Mouse (Mus musculus) kidney, adult 8-10 months (tissue): Measurements from ENCODE around the gene Tstd1.

Source experiments
- DNase-seq, 2 experiments: peaks; one replicate each; pipeline ENCODE4 v3.0.0; 2022

The Tstd1 gene

GRCm38 (mm10) chr1:171457568-171457967 lies 38.9 kb downstream of the Tstd1 start:
- no peak for DNase-seq

- peak in 1 of 2 experiments; percentile 43 for DNase-seq
These were observed 41.1 kb downstream of the Tstd1 start for GRCm38 (mm10) chr1:171459791-171460190.

- DNase-seq: no peak
These were observed 42.2 kb downstream of the Tstd1 start for GRCm38 (mm10) chr1:171460551-171461503.

GRCm38 (mm10) chr1:171463133-171463532 lies 44.5 kb downstream of the Tstd1 start:
- DNase-seq: no peak

- no peak for DNase-seq
These were observed 47.2 kb downstream of the Tstd1 start for GRCm38 (mm10) chr1:171465749-171466412.

- DNase-seq: no peak
These were observed 47.9 kb downstream of the Tstd1 start for GRCm38 (mm10) chr1:171466565-171466964.

GRCm38 (mm10) chr1:171469678-171470077 lies 51.0 kb downstream of the Tstd1 start:
- DNase-seq: no peak
